Mouse (Mus musculus) spleen, adult 2 months (tissue): ENCODE data around the gene Gm38392. TPM values are rescaled to one million over a fixed set of nuclear protein-coding genes. Genes with fewer than 3 reads are reported as not detected.

Experiments used
- DNase-seq, 2 experiments: peaks; one replicate each; pipeline versions ENCODE4 v3.0.0 to v3.0.0-alpha.2; 2012 to 2021; ENCODE audit warnings: low spot score in 2 of 2, low read depth in 1 of 2
- H3K27ac ChIP-seq: fragments of 200-500 bp; 2 replicates; pipeline ENCODE4 v1.5.1; 2012; ENCODE audit warnings: low read length, inconsistent platforms; ENCODE audit not compliant: insufficient read depth
- H3K27me3 ChIP-seq: fragments of 200-500 bp; 2 replicates; pipeline ENCODE4 v1.6.1; 2012; ENCODE audit warnings: mild to moderate bottlenecking, moderate library complexity, low read length, inconsistent platforms; ENCODE audit not compliant: control insufficient read depth, insufficient read depth
- H3K36me3 ChIP-seq: fragments of 200-500 bp; 2 replicates; pipeline ENCODE4 v1.6.1; 2012; ENCODE audit warnings: mild to moderate bottlenecking, low read length, inconsistent platforms; ENCODE audit not compliant: control insufficient read depth, insufficient read depth
- H3K4me1 ChIP-seq: fragments of 200-500 bp; 2 replicates; pipeline ENCODE4 v1.6.1; 2011; ENCODE audit warnings: inconsistent platforms; ENCODE audit not compliant: control insufficient read depth, insufficient read depth, insufficient read length
- H3K4me3 ChIP-seq: fragments of 200-500 bp; 2 replicates; pipeline ENCODE4 v1.5.1; 2011; ENCODE audit warnings: mild to moderate bottlenecking, inconsistent platforms; ENCODE audit not compliant: insufficient read depth, insufficient read length; ENCODE audit errors: extremely low read depth
- CTCF ChIP-seq: fragments of 200-500 bp; IDR thresholded peaks from 2 replicates; pipeline ENCODE4 v1.5.1; 2011; ENCODE audit warnings: mild to moderate bottlenecking, inconsistent platforms; ENCODE audit not compliant: insufficient read depth, insufficient read length, insufficient replicate concordance; ENCODE audit errors: extremely low read depth
- POLR2A ChIP-seq: fragments of 200-500 bp; IDR thresholded peaks from 2 replicates; pipeline ENCODE4 v1.6.1; 2011; ENCODE audit warnings: low read depth, low read length, inconsistent platforms
- WGBS: fragments of 180-500 bp; shearing (Covaris S2); methylation state at CpG from one replicate; pipeline ENCODE4 v1.1.7; 2018; 5-methylcytosine and 5-hydroxymethylcytosine counted together
- polyA plus RNA-seq: library from polyadenylated mRNA; depleted of rRNA; stranded (reverse); fragments of >200 nt; gene quantifications from 2 replicates; pipeline ENCODE4 v1.2.3, GENCODE M21; 2012; rRNA removed

Gene Gm38392
- polyA plus RNA-seq: not detected in 2 replicates

- no peaks in the 10 kb centered on the region for H3K4me1 ChIP-seq
- DNase-seq: no peak
- no peaks in the 10 kb centered on the region for H3K27me3 ChIP-seq
- no peak for TF ChIP-seq CTCF
- no peak for TF ChIP-seq POLR2A
- WGBS: 98% methylated on average over 4 of the region's 4 CpGs
- no peak within 1 kb of the TSS for H3K27ac ChIP-seq
- H3K36me3 ChIP-seq: no peaks in the 10 kb centered on the region; the same call in 1 of the 2 replicates
- no peak within 1 kb of the TSS for H3K4me3 ChIP-seq
These were observed at the start of gene Gm38392 for GRCm38 (mm10) chr3:88287110-88287509. Gene Gm38392, minus strand, starts transcription at chr3:88287210.

- H3K36me3 ChIP-seq: no peaks in the 10 kb centered on the region
- peak; percentile 92 to 96 for DNase-seq
- no peaks in the 10 kb centered on the region for H3K27me3 ChIP-seq
- peak within 1 kb of the TSS; percentile 95 for H3K4me3 ChIP-seq
- TF ChIP-seq CTCF: no peak
- peak; percentile 90 for TF ChIP-seq POLR2A
- peak within 1 kb of the TSS; percentile 95 for H3K27ac ChIP-seq
- 1% methylated on average over 61 of the region's 66 CpGs for WGBS
- H3K4me1 ChIP-seq: peaks cover 6% of the 10 kb centered on the region; the same call in 1 of the 2 replicates
These were observed 49.3 kb upstream of the Gm38392 start, which contains the start of the genes Tmem79 and Smg5 for GRCm38 (mm10) chr3:88336058-88337013. Gene Tmem79, minus strand, starts transcription at chr3:88336148. Gene Smg5, plus strand, starts transcription at chr3:88336260.

GRCm38 (mm10) chr3:88335436-88336053 is 48.5 kb upstream of the Gm38392 start:
- Histone ChIP-seq H3K36me3 (no peaks in the 10 kb centered on the region), H3K4me3 (peak overlapping the region; percentile 95), H3K27ac (peak overlapping the region; percentile 89), H3K27me3 (no peaks in the 10 kb centered on the region), H3K4me1 (peaks cover 6% of the 10 kb centered on the region; the same call in 1 of the 2 replicates)
- under 1% methylated on average over 27 of the region's 27 CpGs for WGBS
- TF ChIP-seq CTCF (no peak), POLR2A (no peak)
- DNase-seq: no peak

GRCm38 (mm10) chr3:88334902-88335435 is 48.0 kb upstream of the Gm38392 start:
- WGBS: 20% methylated on average over 3 of the region's 3 CpGs
- TF ChIP-seq CTCF: no peak
- TF ChIP-seq POLR2A: no peak
- Histone ChIP-seq H3K36me3 (no peaks in the 10 kb centered on the region), H3K27me3 (no peaks in the 10 kb centered on the region), H3K4me3 (no peak overlapping the region; the same call in 1 of the 2 replicates), H3K27ac (0 out of 2 replicates have a peak overlapping the region, but pooled peaks have one; percentile 89), H3K4me1 (peaks cover 6% of the 10 kb centered on the region; the same call in 1 of the 2 replicates)
- no peak for DNase-seq

GRCm38 (mm10) chr3:88334029-88334658 is 47.1 kb upstream of the Gm38392 start:
- no peak overlapping the region for H3K4me3 ChIP-seq
- TF ChIP-seq POLR2A (no peak), CTCF (no peak)
- DNase-seq: no peak

GRCm38 (mm10) chr3:88331282-88331681 is 44.3 kb upstream of the Gm38392 start:
- TF ChIP-seq CTCF (peak; percentile 74; the same call in 1 of the 2 replicates), POLR2A (no peak)
- peaks cover 2% of the 10 kb centered on the region; the same call in 1 of the 2 replicates for H3K4me1 ChIP-seq
- DNase-seq: peak; percentile 39 to 53
- no peak overlapping the region for H3K4me3 ChIP-seq
- peaks cover 14% of the 10 kb centered on the region for H3K36me3 ChIP-seq
- 1% methylated on average over 2 of the region's 2 CpGs for whole genome bisulfite sequencing
- H3K27me3 ChIP-seq: no peaks in the 10 kb centered on the region
- no peak overlapping the region for H3K27ac ChIP-seq

More at GRCm38 (mm10) chr3:88334029-88334658, 47.1 kb upstream of the Gm38392 start:
- Histone ChIP-seq H3K27me3 (no peaks in the 10 kb centered on the region), H3K4me1 (peaks cover 6% of the 10 kb centered on the region; the same call in 1 of the 2 replicates), H3K27ac (no peak overlapping the region), H3K36me3 (peaks cover 3% of the 10 kb centered on the region; the same call in 1 of the 2 replicates)
- WGBS: 90% methylated on average over 12 of the region's 12 CpGs
